Mouse (Mus musculus): ENCODE measurements around the gene Edaradd. TPM values are rescaled to one million over a fixed set of nuclear protein-coding genes. Genes with fewer than 3 reads are reported as not detected.

The Edaradd gene
- polyA plus RNA-seq (2014; fragmentation: Nextera tagmentation; extraction: Ambion mirVana), result 0.28 and 0.38 TPM in 2 replicates

DNA sequence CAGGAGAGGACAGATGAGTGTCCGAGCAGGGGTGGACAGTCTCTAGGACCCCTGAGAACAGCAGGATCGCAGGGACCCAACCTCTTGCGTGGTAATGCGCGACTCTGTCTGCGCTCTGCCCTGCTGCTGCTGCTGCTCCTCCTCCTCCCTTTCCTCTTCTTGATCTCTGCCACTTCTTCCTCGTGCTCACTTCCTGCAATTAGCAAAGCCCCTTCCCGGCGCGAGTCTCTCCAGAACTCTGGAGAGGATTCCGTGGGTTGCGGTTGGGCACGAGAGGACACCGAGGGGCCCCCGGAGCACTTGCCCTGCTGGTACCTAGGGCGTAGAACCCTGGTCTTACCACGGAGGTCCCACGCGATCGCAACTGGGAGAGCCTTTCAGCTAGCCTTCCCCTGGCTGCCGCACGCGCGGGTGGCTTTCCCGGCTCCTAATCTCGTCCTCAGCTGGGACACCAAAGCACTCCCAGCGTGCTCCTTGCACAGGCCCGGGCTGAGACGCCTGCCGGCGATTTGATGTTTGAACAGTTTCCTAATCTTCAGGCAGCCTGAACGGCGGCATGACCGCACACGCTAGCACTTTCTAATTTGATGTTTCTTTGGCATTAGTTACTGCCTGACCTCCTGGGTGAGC, at the start of gene Edaradd:
Edaradd (minus strand) TSS at position 484 of the 630 bp plus-strand sequence.
- peak within 1 kb of the TSS; percentile 53 to 66 for H3K4me3 ChIP-seq (ENCODE audit: control insufficient read depth in 1 of 2, insufficient read depth in 1 of 2, low read depth in 1 of 2, low read length in 2 of 2)
- peak within 1 kb of the TSS; percentile 72 for H3K9ac ChIP-seq (ENCODE audit: low read length)
- H3K36me3 ChIP-seq (ENCODE audit: control insufficient read depth, insufficient read depth, low read length), result no peaks in the 10 kb centered on the region
- WGBS, result under 1% methylated on average over 35 of the region's 35 CpGs
- H3K4me1 ChIP-seq (ENCODE audit: control insufficient read depth in 2 of 2, insufficient read depth in 2 of 2, low read length in 2 of 2), result no peaks in the 10 kb centered on the region
- H3K9me3 ChIP-seq (ENCODE audit: control insufficient read depth, low read length), result no peaks in the 10 kb centered on the region
- no peak within 1 kb of the TSS for H3K27ac ChIP-seq (replicated peaks in 1 of 2; ENCODE audit: control insufficient read depth in 1 of 2, insufficient read depth in 1 of 2, low read depth in 2 of 2, low read length in 2 of 2)
- peak; percentile 50; the same call in 1 of the 2 replicates for ATAC-seq (ENCODE audit: insufficient number of reproducible peaks, insufficient read depth, low FRiP score, low read depth)
- H3K27me3 ChIP-seq (ENCODE audit: control insufficient read depth, insufficient read depth, low read length), result no peaks in the 10 kb centered on the region; the same call in 1 of the 2 replicates
- H3K4me2 ChIP-seq (ENCODE audit: low read length), result peak within 1 kb of the TSS; percentile 100

DNA sequence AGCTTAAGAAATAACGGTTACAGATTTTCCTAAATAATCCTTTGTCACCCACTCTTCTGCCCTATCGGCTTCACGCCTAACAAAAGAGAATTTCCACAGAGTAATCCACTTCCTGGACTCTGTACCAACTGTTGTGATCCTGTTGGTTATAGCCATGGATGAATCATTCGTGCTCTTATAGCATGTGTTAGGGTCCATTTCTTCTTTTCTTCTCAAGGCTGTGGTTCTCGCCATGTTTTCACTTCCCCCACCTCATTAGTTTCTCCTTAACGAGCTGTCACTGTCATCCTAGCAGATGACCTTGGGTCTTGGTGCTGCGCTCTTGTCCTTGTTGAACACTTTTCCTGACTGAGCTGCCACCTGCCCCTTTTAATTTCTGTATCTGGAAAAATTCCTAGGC, 49.5 kb upstream of the Edaradd start:
- Histone ChIP-seq H3K27ac (replicated peaks in 1 of 2; ENCODE audit: control insufficient read depth in 1 of 2, insufficient read depth in 1 of 2, low read depth in 2 of 2, low read length in 2 of 2) (no peak overlapping the region), H3K9me3 (ENCODE audit: control insufficient read depth, low read length) (no peaks in the 10 kb centered on the region), H3K4me1 (ENCODE audit: control insufficient read depth in 2 of 2, insufficient read depth in 2 of 2, low read length in 2 of 2) (peaks cover 3 to 8% of the 10 kb centered on the region in 2 experiments), H3K4me2 (ENCODE audit: low read length) (no peak overlapping the region), H3K9ac (ENCODE audit: low read length) (no peak overlapping the region), H3K4me3 (ENCODE audit: control insufficient read depth in 1 of 2, insufficient read depth in 1 of 2, low read depth in 1 of 2, low read length in 2 of 2) (no peak overlapping the region), H3K36me3 (ENCODE audit: control insufficient read depth, insufficient read depth, low read length) (no peaks in the 10 kb centered on the region), H3K27me3 (ENCODE audit: control insufficient read depth, insufficient read depth, low read length) (no peaks in the 10 kb centered on the region)
- no peak for ATAC-seq (ENCODE audit: insufficient number of reproducible peaks, insufficient read depth, low FRiP score, low read depth)
- 83% methylated on average over 7 of the region's 7 CpGs for WGBS

DNA sequence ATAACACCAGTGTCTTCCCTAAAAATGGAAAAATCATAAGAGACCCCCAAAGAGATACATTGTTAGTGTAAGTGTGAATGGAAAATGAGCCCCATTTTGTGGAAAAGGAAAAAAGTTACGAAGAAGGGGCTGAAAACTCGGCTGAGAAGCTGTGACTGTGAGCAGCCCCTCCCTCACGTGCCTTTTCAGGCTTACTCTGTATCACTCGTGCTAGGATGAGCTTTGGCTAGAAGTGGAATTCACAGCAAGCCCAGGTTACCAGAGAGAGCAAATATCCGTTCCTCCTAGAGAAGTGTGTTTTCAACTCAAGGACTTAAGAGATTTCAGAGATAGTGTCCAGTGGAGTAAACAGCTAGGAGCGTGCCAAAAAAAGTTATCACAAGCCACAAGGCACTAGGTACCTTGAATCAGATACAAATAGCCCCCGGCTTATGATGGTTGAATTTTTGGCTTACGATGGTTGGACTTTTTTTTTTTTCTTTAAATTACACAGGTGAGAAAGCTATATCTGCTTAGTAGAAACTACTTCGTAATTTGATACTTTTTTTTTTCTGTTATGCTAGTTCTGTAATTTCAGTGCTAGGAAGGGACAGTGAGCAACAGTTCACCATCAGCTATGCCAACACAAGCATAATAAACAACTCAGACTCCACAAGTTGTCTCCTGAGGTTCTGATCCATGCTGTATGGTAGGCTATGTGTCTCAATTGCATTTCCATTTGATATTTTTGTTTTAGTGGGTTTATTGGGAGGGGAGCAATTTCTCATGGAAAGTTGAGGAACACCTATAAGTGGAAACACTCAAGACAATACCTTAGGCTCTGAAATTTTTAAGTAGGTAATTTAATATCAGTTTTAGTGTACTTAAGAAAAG, 48.6 kb upstream of the Edaradd start:
- Histone ChIP-seq H3K9me3 (ENCODE audit: control insufficient read depth, low read length) (no peaks in the 10 kb centered on the region), H3K27ac (replicated peaks in 1 of 2; ENCODE audit: control insufficient read depth in 1 of 2, insufficient read depth in 1 of 2, low read depth in 2 of 2, low read length in 2 of 2) (no peak overlapping the region)
- 53% methylated on average over 9 of the region's 9 CpGs for WGBS

DNA sequence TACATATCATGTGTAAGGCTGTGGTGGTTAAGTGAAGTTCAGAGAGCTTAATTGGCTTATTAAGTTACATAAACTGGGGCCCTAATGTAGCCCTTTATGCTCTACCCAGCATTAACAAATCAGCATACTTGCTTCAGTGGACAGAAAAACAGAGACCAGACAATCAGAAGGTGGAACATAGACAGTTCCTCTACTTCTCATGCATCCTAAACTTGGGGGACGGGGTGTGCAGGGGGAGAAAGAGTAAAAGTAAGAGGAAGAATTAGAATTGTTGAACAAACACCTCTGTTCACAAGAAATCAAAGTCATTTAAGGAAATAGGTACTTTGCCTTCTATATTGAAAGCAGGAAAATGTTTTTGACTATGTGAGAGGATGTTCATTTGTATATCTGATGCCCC, 47.7 kb upstream of the Edaradd start:
- Histone ChIP-seq H3K27ac (replicated peaks in 1 of 2; ENCODE audit: control insufficient read depth in 1 of 2, insufficient read depth in 1 of 2, low read depth in 2 of 2, low read length in 2 of 2) (no peak overlapping the region), H3K36me3 (ENCODE audit: control insufficient read depth, insufficient read depth, low read length) (no peaks in the 10 kb centered on the region), H3K27me3 (ENCODE audit: control insufficient read depth, insufficient read depth, low read length) (no peaks in the 10 kb centered on the region), H3K9ac (ENCODE audit: low read length) (no peak overlapping the region), H3K9me3 (ENCODE audit: control insufficient read depth, low read length) (no peaks in the 10 kb centered on the region), H3K4me3 (ENCODE audit: control insufficient read depth in 1 of 2, insufficient read depth in 1 of 2, low read depth in 1 of 2, low read length in 2 of 2) (no peak overlapping the region), H3K4me1 (ENCODE audit: control insufficient read depth in 2 of 2, insufficient read depth in 2 of 2, low read length in 2 of 2) (peaks cover 3 to 8% of the 10 kb centered on the region in 2 experiments), H3K4me2 (ENCODE audit: low read length) (no peak overlapping the region)
- no peak for ATAC-seq (ENCODE audit: insufficient number of reproducible peaks, insufficient read depth, low FRiP score, low read depth)
- 82% methylated on average over 1 of the region's 1 CpGs for WGBS

More for the DNA sequence above, 48.6 kb upstream of the Edaradd start:
- no peak overlapping the region for H3K9ac ChIP-seq (ENCODE audit: low read length)
- H3K4me1 ChIP-seq (ENCODE audit: control insufficient read depth in 2 of 2, insufficient read depth in 2 of 2, low read length in 2 of 2), result peaks cover 3 to 8% of the 10 kb centered on the region in 2 experiments
- no peaks in the 10 kb centered on the region for H3K36me3 ChIP-seq (ENCODE audit: control insufficient read depth, insufficient read depth, low read length)
- no peak for ATAC-seq (ENCODE audit: insufficient number of reproducible peaks, insufficient read depth, low FRiP score, low read depth)
- H3K27me3 ChIP-seq (ENCODE audit: control insufficient read depth, insufficient read depth, low read length), result no peaks in the 10 kb centered on the region
- H3K4me3 ChIP-seq (ENCODE audit: control insufficient read depth in 1 of 2, insufficient read depth in 1 of 2, low read depth in 1 of 2, low read length in 2 of 2), result no peak overlapping the region
- no peak overlapping the region for H3K4me2 ChIP-seq (ENCODE audit: low read length)

DNA sequence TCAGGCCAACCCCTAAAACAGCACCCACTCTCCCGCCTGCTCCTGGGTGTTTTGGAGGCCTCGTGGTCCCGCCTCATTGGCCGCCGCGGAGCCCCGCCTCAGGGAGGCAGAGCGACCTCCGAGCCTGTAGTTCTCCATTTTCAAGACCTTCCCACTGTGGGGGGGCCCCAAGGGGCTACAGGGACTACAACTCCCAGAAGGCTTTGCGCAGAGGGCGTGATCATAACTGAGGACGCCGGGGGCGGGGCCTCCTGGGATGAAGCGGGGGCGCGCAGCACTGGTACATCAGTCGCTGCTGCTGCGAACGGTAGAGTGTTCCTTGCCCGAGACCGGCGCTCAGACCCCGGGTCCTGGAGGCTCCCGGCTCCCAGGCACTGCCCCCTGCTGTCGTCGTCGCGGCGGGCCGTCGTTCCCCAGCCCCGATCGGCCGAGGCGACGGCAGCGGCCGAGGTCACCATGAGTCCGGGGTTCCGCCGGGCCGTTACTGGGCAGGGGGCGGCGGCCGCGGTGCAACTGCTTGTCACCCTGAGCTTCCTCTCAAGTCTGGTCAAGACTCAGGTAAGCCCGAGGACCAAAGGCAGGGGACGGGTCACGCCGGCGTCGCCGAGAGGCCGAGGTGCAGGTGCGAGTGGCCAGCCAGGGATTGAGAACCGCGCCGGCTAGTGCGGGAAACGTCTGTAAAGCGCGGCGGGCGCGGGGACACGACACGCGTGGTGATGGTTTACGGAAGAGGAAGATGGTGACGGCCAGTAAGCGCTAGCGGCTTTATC, 45.6 kb upstream of the Edaradd start, which contains the start of gene Ero1lb:
Ero1lb (plus strand) TSS at position 254 of the 770 bp plus-strand sequence.
- peak within 1 kb of the TSS; percentile 77 to 83 for H3K4me3 ChIP-seq (ENCODE audit: control insufficient read depth in 1 of 2, insufficient read depth in 1 of 2, low read depth in 1 of 2, low read length in 2 of 2)
- peak; percentile 98 for ATAC-seq (ENCODE audit: insufficient number of reproducible peaks, insufficient read depth, low FRiP score, low read depth)
- H3K4me2 ChIP-seq (ENCODE audit: low read length), result peak within 1 kb of the TSS; percentile 95
- H3K4me1 ChIP-seq (ENCODE audit: control insufficient read depth in 2 of 2, insufficient read depth in 2 of 2, low read length in 2 of 2), result peaks cover 3 to 8% of the 10 kb centered on the region in 2 experiments
- no peaks in the 10 kb centered on the region for H3K36me3 ChIP-seq (ENCODE audit: control insufficient read depth, insufficient read depth, low read length)
- H3K27me3 ChIP-seq (ENCODE audit: control insufficient read depth, insufficient read depth, low read length), result no peaks in the 10 kb centered on the region
- H3K9me3 ChIP-seq (ENCODE audit: control insufficient read depth, low read length), result no peaks in the 10 kb centered on the region
- peak within 1 kb of the TSS; percentile 81 for H3K9ac ChIP-seq (ENCODE audit: low read length)
- peak within 1 kb of the TSS in 1 of 2 experiments; percentile 33; a peak in 1 of 4 replicates for H3K27ac ChIP-seq (replicated peaks in 1 of 2; ENCODE audit: control insufficient read depth in 1 of 2, insufficient read depth in 1 of 2, low read depth in 2 of 2, low read length in 2 of 2)
- under 1% methylated on average over 73 of the region's 73 CpGs for WGBS

DNA sequence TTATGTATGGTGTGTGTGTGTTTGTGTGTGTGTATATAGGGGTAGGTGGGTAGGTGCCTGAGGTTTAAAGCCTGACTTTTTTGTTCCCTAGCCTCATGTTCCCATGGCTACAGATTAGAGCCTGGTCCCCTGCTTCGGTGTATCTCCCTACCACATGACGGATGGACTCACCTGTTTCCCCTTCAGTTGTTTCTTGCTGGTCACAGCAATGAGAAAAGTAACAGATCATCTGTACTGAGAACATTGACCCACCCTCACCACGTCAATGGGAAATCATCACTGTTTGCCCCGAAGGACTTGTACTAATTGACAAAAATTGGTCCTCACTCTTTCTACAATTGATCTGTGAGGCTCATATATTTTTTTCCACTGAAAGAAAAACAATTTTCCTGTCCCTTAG, 42.0 kb upstream of the Edaradd start:
- H3K4me2 ChIP-seq (ENCODE audit: low read length), result no peak overlapping the region
- H3K4me1 ChIP-seq (ENCODE audit: control insufficient read depth in 2 of 2, insufficient read depth in 2 of 2, low read length in 2 of 2), result peaks cover 3 to 8% of the 10 kb centered on the region in 2 experiments
- H3K27ac ChIP-seq (replicated peaks in 1 of 2; ENCODE audit: control insufficient read depth in 1 of 2, insufficient read depth in 1 of 2, low read depth in 2 of 2, low read length in 2 of 2), result no peak overlapping the region
- H3K9me3 ChIP-seq (ENCODE audit: control insufficient read depth, low read length), result no peaks in the 10 kb centered on the region
- no peaks in the 10 kb centered on the region for H3K36me3 ChIP-seq (ENCODE audit: control insufficient read depth, insufficient read depth, low read length)
- no peak for ATAC-seq (ENCODE audit: insufficient number of reproducible peaks, insufficient read depth, low FRiP score, low read depth)
- no peak overlapping the region for H3K9ac ChIP-seq (ENCODE audit: low read length)
- H3K27me3 ChIP-seq (ENCODE audit: control insufficient read depth, insufficient read depth, low read length), result no peaks in the 10 kb centered on the region
- H3K4me3 ChIP-seq (ENCODE audit: control insufficient read depth in 1 of 2, insufficient read depth in 1 of 2, low read depth in 1 of 2, low read length in 2 of 2), result no peak overlapping the region
- WGBS, result 83% methylated on average over 4 of the region's 4 CpGs

DNA sequence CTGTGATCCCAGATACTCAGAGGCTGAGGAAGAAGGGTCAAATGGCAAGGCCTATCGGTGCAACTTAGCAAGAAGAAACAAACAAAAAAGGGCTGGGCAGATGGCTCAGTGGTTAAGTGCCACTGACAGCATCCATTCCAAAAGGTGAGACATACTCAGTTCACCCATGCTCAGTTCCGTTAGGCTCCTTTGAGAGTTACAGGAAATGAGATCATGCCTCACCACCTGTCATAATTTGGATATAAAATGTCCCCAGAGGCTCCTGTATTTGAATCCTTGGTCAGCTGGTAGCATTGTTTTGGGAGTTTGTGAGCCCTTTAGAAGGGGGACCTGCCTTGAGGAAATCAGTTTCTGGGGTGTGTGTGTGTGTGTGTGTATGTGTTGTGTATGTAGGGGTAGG, 41.5 kb upstream of the Edaradd start:
- no peak overlapping the region for H3K27ac ChIP-seq (replicated peaks in 1 of 2; ENCODE audit: control insufficient read depth in 1 of 2, insufficient read depth in 1 of 2, low read depth in 2 of 2, low read length in 2 of 2)
- no peaks in the 10 kb centered on the region for H3K27me3 ChIP-seq (ENCODE audit: control insufficient read depth, insufficient read depth, low read length)
- H3K4me2 ChIP-seq (ENCODE audit: low read length), result no peak overlapping the region
- WGBS, result 61% methylated on average over 2 of the region's 2 CpGs
- no peak for ATAC-seq (ENCODE audit: insufficient number of reproducible peaks, insufficient read depth, low FRiP score, low read depth)
- peaks cover 3 to 8% of the 10 kb centered on the region in 2 experiments for H3K4me1 ChIP-seq (ENCODE audit: control insufficient read depth in 2 of 2, insufficient read depth in 2 of 2, low read length in 2 of 2)
- no peak overlapping the region for H3K4me3 ChIP-seq (ENCODE audit: control insufficient read depth in 1 of 2, insufficient read depth in 1 of 2, low read depth in 1 of 2, low read length in 2 of 2)
- no peaks in the 10 kb centered on the region for H3K9me3 ChIP-seq (ENCODE audit: control insufficient read depth, low read length)
- no peak overlapping the region for H3K9ac ChIP-seq (ENCODE audit: low read length)
- no peaks in the 10 kb centered on the region for H3K36me3 ChIP-seq (ENCODE audit: control insufficient read depth, insufficient read depth, low read length)

All from heart, embryonic 14.5 days (tissue).